Mouse (Mus musculus): ENCODE measurements around the gene Dbf4. TPM values are rescaled to one million over a fixed set of nuclear protein-coding genes. Genes with fewer than 3 reads are reported as not detected.

Gene Dbf4
- 9.5 and 13.1 TPM in 2 replicates for polyA plus RNA-seq (2014; fragmentation: Nextera tagmentation; extraction: Ambion mirVana)

DNA sequence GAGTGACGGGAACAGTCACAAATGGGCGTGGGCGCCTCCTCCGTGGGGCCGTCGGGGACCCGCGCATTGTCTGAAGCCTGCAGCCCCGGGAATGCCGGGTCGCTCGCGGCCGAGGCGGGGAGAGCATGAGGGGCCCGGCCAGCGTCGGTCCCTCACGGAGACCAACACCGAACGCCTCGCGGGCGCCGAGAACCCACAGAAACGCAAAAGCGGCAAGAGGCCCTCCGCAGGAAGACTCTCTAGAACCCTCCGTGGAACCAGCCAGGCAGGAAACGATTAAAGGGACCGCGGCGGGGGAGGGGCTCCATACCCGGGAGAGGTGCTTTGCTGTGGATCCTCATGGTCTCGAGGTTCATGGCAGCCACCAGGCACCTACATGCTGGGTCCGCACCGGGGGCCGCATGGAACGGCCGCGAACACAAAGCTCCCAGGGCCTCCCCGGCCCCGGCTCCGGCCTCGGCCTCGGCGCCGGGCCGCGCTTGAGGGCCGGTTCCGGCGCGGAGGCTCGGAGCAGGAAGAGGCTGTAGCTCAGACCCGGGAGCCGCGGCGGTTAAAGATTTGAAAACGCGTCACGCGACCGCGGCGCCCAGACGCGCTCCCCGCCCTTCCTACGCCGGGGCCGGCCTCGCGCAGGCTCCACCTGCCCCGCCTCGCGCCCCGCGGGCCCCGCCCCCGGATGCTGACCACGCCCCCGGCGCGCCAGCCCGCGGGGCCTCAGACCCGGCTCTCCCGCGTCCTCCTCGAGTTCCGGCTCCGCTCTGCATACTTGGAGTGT is at the start of gene Dbf4, which contains the start of gene Slc25a40:
Dbf4 (minus strand) TSS at position 560 of the 775 bp plus-strand sequence.
Slc25a40 (plus strand) TSS at position 694 of the 775 bp plus-strand sequence.
- under 1% methylated on average over 68 of the region's 93 CpGs for WGBS
- H3K4me1 ChIP-seq (ENCODE audit: control insufficient read depth, insufficient read depth, low read length): peaks cover 4% of the 10 kb centered on the region; the same call in 1 of the 2 replicates
- peak within 1 kb of the TSS; percentile 80 for H3K4me2 ChIP-seq (ENCODE audit: low read depth, low read length)
- H3K9me3 ChIP-seq (ENCODE audit: control insufficient read depth, low read length): no peaks in the 10 kb centered on the region
- H3K36me3 ChIP-seq (ENCODE audit: control insufficient read depth, insufficient read depth, low read length): no peaks in the 10 kb centered on the region
- H3K4me3 ChIP-seq (ENCODE audit: low read depth, low read length): peak within 1 kb of the TSS; percentile 85
- ATAC-seq (ENCODE audit: low read depth): peak; percentile 98
- peak within 1 kb of the TSS; percentile 72 for H3K9ac ChIP-seq (replicated peaks; ENCODE audit: low read depth, low read length)
- peak within 1 kb of the TSS; percentile 73 for H3K27ac ChIP-seq (ENCODE audit: low read depth, low read length)
- no peaks in the 10 kb centered on the region for H3K27me3 ChIP-seq (ENCODE audit: control insufficient read depth, insufficient read depth, low read length)

DNA sequence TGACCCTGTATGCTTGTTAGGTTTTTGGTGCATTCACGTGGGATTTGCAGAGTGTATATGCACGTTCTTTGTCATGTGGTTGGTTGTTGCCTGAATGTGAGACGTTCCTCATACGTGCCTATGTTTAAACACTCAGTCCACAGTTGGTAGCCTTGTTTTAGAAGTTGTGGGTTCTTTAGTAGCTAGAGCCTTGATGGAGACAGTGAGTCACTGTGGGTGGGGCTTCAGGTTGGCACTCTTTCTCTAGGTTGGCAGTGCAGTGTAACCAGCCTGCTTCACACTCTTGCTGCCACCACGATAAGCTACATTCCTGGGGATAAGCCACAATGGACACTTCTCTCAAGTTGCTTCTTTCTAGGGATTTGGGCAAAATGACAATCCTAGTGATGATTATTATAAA is 34.0 kb upstream of the Dbf4 start:
- Histone ChIP-seq H3K27me3 (ENCODE audit: control insufficient read depth, insufficient read depth, low read length) (no peaks in the 10 kb centered on the region), H3K36me3 (ENCODE audit: control insufficient read depth, insufficient read depth, low read length) (no peaks in the 10 kb centered on the region), H3K4me3 (ENCODE audit: low read depth, low read length) (no peak overlapping the region), H3K4me2 (ENCODE audit: low read depth, low read length) (no peak overlapping the region), H3K9me3 (ENCODE audit: control insufficient read depth, low read length) (no peaks in the 10 kb centered on the region), H3K9ac (replicated peaks; ENCODE audit: low read depth, low read length) (no peak overlapping the region), H3K4me1 (ENCODE audit: control insufficient read depth, insufficient read depth, low read length) (no peaks in the 10 kb centered on the region), H3K27ac (ENCODE audit: low read depth, low read length) (no peak overlapping the region)
- 97% methylated on average over 5 of the region's 5 CpGs for WGBS
- ATAC-seq (ENCODE audit: low read depth): no peak

- Histone ChIP-seq H3K9me3 (ENCODE audit: control insufficient read depth, low read length) (no peaks in the 10 kb centered on the region), H3K27me3 (ENCODE audit: control insufficient read depth, insufficient read depth, low read length) (no peaks in the 10 kb centered on the region), H3K4me3 (ENCODE audit: low read depth, low read length) (no peak overlapping the region), H3K4me2 (ENCODE audit: low read depth, low read length) (no peak overlapping the region), H3K9ac (replicated peaks; ENCODE audit: low read depth, low read length) (no peak overlapping the region), H3K36me3 (ENCODE audit: control insufficient read depth, insufficient read depth, low read length) (no peaks in the 10 kb centered on the region), H3K4me1 (ENCODE audit: control insufficient read depth, insufficient read depth, low read length) (no peaks in the 10 kb centered on the region), H3K27ac (ENCODE audit: low read depth, low read length) (no peak overlapping the region)
- ATAC-seq (ENCODE audit: low read depth): no peak
Measured at GRCm38 (mm10) chr5:8455565-8455964, 33.0 kb upstream of the Dbf4 start.

DNA sequence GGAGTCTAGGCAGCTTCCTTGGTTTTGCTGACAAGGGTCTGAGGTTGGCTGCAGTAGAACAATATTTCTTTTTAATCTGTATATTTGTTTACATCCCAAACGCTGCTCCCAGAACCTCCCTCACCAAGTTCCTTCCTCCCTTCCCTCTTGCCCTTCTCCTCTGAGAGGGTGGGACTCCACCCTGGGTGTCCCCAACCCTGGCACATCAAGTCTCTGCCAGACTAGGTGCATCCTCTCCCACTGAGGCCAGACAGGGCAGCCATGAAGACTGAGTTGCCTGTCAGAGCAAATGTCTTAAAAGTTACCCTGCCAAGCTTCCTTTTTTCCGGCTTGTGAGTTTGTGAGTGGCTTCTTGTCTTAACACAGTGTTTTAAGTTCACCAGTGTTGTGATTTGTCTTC is 16.6 kb upstream of the Dbf4 start:
- H3K36me3 ChIP-seq (ENCODE audit: control insufficient read depth, insufficient read depth, low read length): no peaks in the 10 kb centered on the region
- ATAC-seq (ENCODE audit: low read depth): no peak
- no peak overlapping the region for H3K9ac ChIP-seq (replicated peaks; ENCODE audit: low read depth, low read length)
- H3K27me3 ChIP-seq (ENCODE audit: control insufficient read depth, insufficient read depth, low read length): no peaks in the 10 kb centered on the region
- 66% methylated on average over 2 of the region's 2 CpGs for WGBS
- H3K4me1 ChIP-seq (ENCODE audit: control insufficient read depth, insufficient read depth, low read length): no peaks in the 10 kb centered on the region
- H3K4me2 ChIP-seq (ENCODE audit: low read depth, low read length): no peak overlapping the region
- no peaks in the 10 kb centered on the region for H3K9me3 ChIP-seq (ENCODE audit: control insufficient read depth, low read length)
- H3K4me3 ChIP-seq (ENCODE audit: low read depth, low read length): no peak overlapping the region
- H3K27ac ChIP-seq (ENCODE audit: low read depth, low read length): no peak overlapping the region

DNA sequence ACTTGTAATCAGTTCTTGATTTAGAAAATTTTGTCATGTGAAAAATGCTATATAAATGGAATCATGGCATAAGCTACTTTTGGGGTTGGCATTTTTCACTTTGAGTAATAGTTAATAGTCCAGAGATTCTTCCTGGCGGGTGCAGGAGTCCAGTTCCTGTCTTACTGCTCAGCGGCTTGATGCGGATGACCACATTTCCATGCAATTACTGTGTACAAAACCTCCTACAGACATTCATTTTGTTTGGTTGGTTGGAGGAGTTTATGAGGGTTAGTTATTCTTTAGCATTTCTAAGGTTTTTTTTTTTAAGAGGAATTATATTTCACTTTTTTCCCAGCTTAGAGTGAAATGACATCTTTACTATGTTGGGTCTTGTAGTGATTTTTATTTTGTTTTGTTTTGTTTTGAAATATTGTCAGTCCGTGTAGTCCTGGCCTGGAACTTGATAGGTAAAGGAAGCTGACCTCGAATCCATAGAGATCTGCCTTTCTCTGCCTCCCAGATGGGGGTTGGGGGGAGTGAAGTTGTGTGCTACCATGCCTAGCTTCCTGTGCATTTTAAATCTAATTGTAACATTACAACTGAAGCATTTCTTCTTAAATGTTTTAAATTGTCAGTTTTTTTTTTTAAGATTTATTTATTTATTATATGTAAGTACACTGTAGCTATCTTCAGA is 15.1 kb upstream of the Dbf4 start:
- no peaks in the 10 kb centered on the region for H3K9me3 ChIP-seq (ENCODE audit: control insufficient read depth, low read length)
- H3K36me3 ChIP-seq (ENCODE audit: control insufficient read depth, insufficient read depth, low read length): no peaks in the 10 kb centered on the region
- H3K27ac ChIP-seq (ENCODE audit: low read depth, low read length): no peak overlapping the region
- whole genome bisulfite sequencing: 95% methylated on average over 5 of the region's 5 CpGs
- no peaks in the 10 kb centered on the region for H3K27me3 ChIP-seq (ENCODE audit: control insufficient read depth, insufficient read depth, low read length)
- no peak overlapping the region for H3K4me2 ChIP-seq (ENCODE audit: low read depth, low read length)
- no peak overlapping the region for H3K4me3 ChIP-seq (ENCODE audit: low read depth, low read length)
- H3K9ac ChIP-seq (replicated peaks; ENCODE audit: low read depth, low read length): no peak overlapping the region
- no peak for ATAC-seq (ENCODE audit: low read depth)
- H3K4me1 ChIP-seq (ENCODE audit: control insufficient read depth, insufficient read depth, low read length): no peaks in the 10 kb centered on the region

GRCm38 (mm10) chr5:8425899-8426298 is 3.4 kb upstream of the Dbf4 start:
- Histone ChIP-seq H3K4me1 (ENCODE audit: control insufficient read depth, insufficient read depth, low read length) (peaks cover 4% of the 10 kb centered on the region; the same call in 1 of the 2 replicates), H3K9me3 (ENCODE audit: control insufficient read depth, low read length) (no peaks in the 10 kb centered on the region), H3K9ac (replicated peaks; ENCODE audit: low read depth, low read length) (no peak overlapping the region), H3K27me3 (ENCODE audit: control insufficient read depth, insufficient read depth, low read length) (no peaks in the 10 kb centered on the region), H3K4me2 (ENCODE audit: low read depth, low read length) (no peak overlapping the region), H3K36me3 (ENCODE audit: control insufficient read depth, insufficient read depth, low read length) (no peaks in the 10 kb centered on the region), H3K27ac (ENCODE audit: low read depth, low read length) (no peak overlapping the region), H3K4me3 (ENCODE audit: low read depth, low read length) (no peak overlapping the region)
- no peak for ATAC-seq (ENCODE audit: low read depth)
- 82% methylated on average over 5 of the region's 5 CpGs for WGBS

GRCm38 (mm10) chr5:8424116-8424515 is 1.6 kb upstream of the Dbf4 start:
- Histone ChIP-seq H3K27ac (ENCODE audit: low read depth, low read length) (no peak overlapping the region), H3K4me3 (ENCODE audit: low read depth, low read length) (peak overlapping the region; percentile 85; the same call in 1 of the 2 replicates), H3K9me3 (ENCODE audit: control insufficient read depth, low read length) (no peaks in the 10 kb centered on the region), H3K4me2 (ENCODE audit: low read depth, low read length) (peak overlapping the region; percentile 80; the same call in 1 of the 2 replicates), H3K4me1 (ENCODE audit: control insufficient read depth, insufficient read depth, low read length) (peaks cover 4% of the 10 kb centered on the region; the same call in 1 of the 2 replicates), H3K27me3 (ENCODE audit: control insufficient read depth, insufficient read depth, low read length) (no peaks in the 10 kb centered on the region), H3K9ac (replicated peaks; ENCODE audit: low read depth, low read length) (no peak overlapping the region), H3K36me3 (ENCODE audit: control insufficient read depth, insufficient read depth, low read length) (no peaks in the 10 kb centered on the region)
- WGBS: 15% methylated on average over 7 of the region's 7 CpGs
- no peak for ATAC-seq (ENCODE audit: low read depth)

- peak overlapping the region; percentile 85 for H3K4me3 ChIP-seq (ENCODE audit: low read depth, low read length)
- WGBS: under 1% methylated on average over 37 of the region's 40 CpGs
- peak overlapping the region; percentile 80 for H3K4me2 ChIP-seq (ENCODE audit: low read depth, low read length)
- H3K36me3 ChIP-seq (ENCODE audit: control insufficient read depth, insufficient read depth, low read length): no peaks in the 10 kb centered on the region
- peak overlapping the region; percentile 73 for H3K27ac ChIP-seq (ENCODE audit: low read depth, low read length)
- peaks cover 4% of the 10 kb centered on the region; the same call in 1 of the 2 replicates for H3K4me1 ChIP-seq (ENCODE audit: control insufficient read depth, insufficient read depth, low read length)
- H3K9me3 ChIP-seq (ENCODE audit: control insufficient read depth, low read length): no peaks in the 10 kb centered on the region
- 0 out of 2 replicates have a peak, but pooled peaks have one; percentile 9 for ATAC-seq (ENCODE audit: low read depth)
- H3K27me3 ChIP-seq (ENCODE audit: control insufficient read depth, insufficient read depth, low read length): no peaks in the 10 kb centered on the region
- H3K9ac ChIP-seq (replicated peaks; ENCODE audit: low read depth, low read length): peak overlapping the region; percentile 72
Measured at GRCm38 (mm10) chr5:8422932-8423928, 714 bp upstream of the Dbf4 start.

Measured in neural tube, embryonic 14.5 days (tissue).